Mouse (Mus musculus) cerebellum, postnatal 36 days (tissue): ENCODE measurements at regions not wholly inside any gene's neighbourhood (a gene's known extent, or its start where the extent isn't known, plus 50 kb on each side); places are given as distances from the start of the nearest gene placed in this dataset.

Source experiments
- DNase-seq, 2 experiments: peaks; one replicate each; pipeline ENCODE4 v3.0.0; 2021 to 2022; ENCODE audit warnings: mixed read lengths in 2 of 2

- DNase-seq = no peak
Measured at GRCm38 (mm10) chr13:42358588-42358987, 57.3 kb downstream of the Edn1 start.

GRCm38 (mm10) chr13:42367655-42368554, 66.6 kb downstream of the Edn1 start:
- DNase-seq = no peak

GRCm38 (mm10) chr13:42369826-42370225, 68.5 kb downstream of the Edn1 start:
- DNase-seq = no peak

- DNase-seq = no peak
Measured at GRCm38 (mm10) chr13:42372201-42372600, 70.9 kb downstream of the Edn1 start.

GRCm38 (mm10) chr13:42374181-42374596, 72.9 kb downstream of the Edn1 start:
- no peak for DNase-seq

- no peak for DNase-seq
Measured at GRCm38 (mm10) chr13:42379675-42380074, 78.4 kb downstream of the Edn1 start.

GRCm38 (mm10) chr13:42383099-42383498, 81.8 kb downstream of the Edn1 start:
- DNase-seq = no peak

- no peak for DNase-seq
Measured at GRCm38 (mm10) chr13:42390389-42390788, 89.1 kb downstream of the Edn1 start.

GRCm38 (mm10) chr13:42391330-42392005, 90.2 kb downstream of the Edn1 start:
- no peak for DNase-seq

GRCm38 (mm10) chr13:42392701-42393100, 91.4 kb downstream of the Edn1 start:
- DNase-seq = no peak

- no peak for DNase-seq
Measured at GRCm38 (mm10) chr13:42394572-42394971, 93.3 kb downstream of the Edn1 start.

GRCm38 (mm10) chr13:42401513-42401912, 100.2 kb downstream of the Edn1 start:
- DNase-seq = no peak

GRCm38 (mm10) chr13:42403231-42404020, 102.2 kb downstream of the Edn1 start:
- peak; percentile 9 to 16 for DNase-seq

GRCm38 (mm10) chr13:42412652-42413282, 111.5 kb downstream of the Edn1 start:
- DNase-seq = no peak

- DNase-seq = no peak
Measured at GRCm38 (mm10) chr13:42446921-42447320, 145.6 kb downstream of the Edn1 start.

- no peak for DNase-seq
Measured at GRCm38 (mm10) chr13:42453665-42454064, 152.4 kb downstream of the Edn1 start.

GRCm38 (mm10) chr13:42459892-42460291, 158.6 kb downstream of the Edn1 start:
- DNase-seq = no peak

- no peak for DNase-seq
Measured at GRCm38 (mm10) chr13:42478825-42479224, 177.5 kb downstream of the Edn1 start.

- no peak for DNase-seq
Measured at GRCm38 (mm10) chr13:42490956-42491680, 189.3 kb upstream of the Phactr1 start.

- no peak for DNase-seq
Measured at GRCm38 (mm10) chr13:42494371-42494770, 186.1 kb upstream of the Phactr1 start.

GRCm38 (mm10) chr13:42498351-42498750, 182.1 kb upstream of the Phactr1 start:
- DNase-seq = no peak

GRCm38 (mm10) chr13:42507535-42507934, 172.9 kb upstream of the Phactr1 start:
- DNase-seq = no peak
